Mouse (Mus musculus) CD4-positive helper T cell, adult 2 months (primary cell): Measurements from ENCODE around the gene Wdr73.

ENCODE experiments used
- DNase-seq: peaks from one replicate; pipeline ENCODE4 v3.0.0-alpha.2; 2012; ENCODE audit warnings: low read depth, missing footprints, low spot score

The Wdr73 gene

DNA sequence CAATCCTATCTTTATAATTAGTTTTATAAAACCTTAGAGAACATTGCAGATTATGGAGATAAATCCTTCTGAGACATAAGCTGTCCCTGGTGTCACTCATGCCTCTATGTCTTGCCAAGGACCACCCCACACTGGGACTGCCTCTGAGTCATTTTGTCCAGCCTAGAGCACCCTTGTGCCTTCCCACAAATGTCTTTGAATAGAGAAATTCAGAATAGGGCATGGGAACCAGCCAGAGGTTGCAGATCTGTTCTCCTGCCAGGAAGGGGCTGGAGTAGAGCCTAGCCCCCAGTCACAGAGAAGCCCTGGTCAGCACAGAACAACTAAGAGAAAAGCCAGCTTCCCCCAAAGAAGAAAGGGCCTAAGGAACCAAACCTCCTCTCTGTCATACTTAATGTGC is 45.8 kb downstream of the Wdr73 start:
- no peak for DNase-seq

DNA sequence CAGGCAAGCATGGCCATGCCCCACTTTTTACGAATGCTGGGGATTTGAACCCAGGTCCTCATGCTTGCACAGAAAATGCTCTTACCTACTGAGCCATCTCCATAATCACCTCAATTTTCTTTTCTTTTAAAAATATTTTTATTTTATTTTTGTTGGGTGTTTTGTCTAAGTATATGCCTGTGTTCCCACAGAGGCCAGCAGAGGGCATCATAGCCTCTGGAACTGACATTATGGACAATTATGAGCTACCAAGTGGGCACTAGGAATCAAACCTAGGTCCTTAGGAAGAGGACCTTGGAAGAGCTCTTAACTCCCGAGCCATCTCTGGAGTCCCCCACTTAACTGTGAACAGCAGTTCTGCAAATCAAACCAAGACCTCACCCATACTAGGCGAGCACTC is 47.9 kb downstream of the Wdr73 start:
- no peak for DNase-seq

DNA sequence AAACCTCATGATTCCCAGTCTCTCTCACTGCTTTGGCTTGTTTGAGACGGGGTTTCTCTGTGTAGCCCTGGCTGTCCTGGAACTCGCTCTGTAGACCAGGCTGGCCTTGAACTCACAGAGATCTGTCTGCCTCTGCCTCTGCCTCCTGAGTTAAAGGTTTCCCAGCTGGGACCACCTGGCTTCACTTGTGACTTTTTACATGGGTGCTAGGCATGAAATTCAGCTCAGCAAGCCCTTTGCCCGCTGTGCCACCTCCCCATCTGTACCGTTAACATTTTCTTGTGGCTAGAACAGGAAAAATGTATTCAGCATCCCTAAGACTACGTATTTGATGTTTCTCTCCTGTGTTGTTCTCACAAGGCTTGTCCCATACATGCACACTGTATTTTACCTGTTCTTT is 50.5 kb downstream of the Wdr73 start:
- no peak for DNase-seq

DNA sequence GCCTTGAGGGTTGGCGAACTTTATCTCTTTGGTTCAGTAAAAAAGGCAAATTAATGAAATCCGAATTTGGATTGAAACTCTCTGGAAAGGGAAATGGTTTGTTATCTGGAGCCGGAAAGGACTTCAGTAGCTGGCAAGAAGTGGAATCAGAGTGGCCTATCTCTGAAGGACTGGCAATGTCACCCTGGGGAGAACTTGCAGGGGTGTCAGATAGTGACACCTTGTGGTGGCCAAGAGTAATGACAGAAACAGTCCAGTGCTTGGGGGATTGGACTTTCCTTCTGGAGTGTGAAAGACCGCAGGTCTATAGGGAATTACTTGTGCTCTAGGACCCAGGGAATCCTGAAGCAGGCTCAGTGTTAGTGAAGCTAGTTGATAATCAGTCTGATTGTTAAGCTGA is 51.4 kb downstream of the Wdr73 start:
- DNase-seq, result peak; percentile 71

DNA sequence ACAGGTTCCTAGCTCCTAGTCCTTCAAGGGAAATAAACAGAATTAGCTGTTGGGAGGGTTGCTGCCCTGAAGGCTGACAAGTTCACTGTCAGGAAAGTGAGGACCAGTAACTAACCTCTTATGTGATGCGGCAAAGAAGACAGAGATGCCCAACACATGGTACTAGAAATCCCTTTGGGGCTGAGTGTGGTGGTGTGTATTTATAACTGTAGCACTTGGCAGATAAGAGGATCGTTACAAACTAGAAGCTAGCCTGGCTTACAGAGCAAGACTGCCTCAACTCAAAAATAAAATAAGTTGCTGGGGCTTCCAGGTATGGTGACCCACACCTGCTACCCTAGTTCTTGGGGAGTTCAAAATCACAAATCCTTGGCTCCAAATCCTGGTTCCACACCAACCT is 51.8 kb downstream of the Wdr73 start:
- DNase-seq, result no peak

- DNase-seq, result no peak
Observed at GRCm38 (mm10) chr7:80846709-80847108, 54.4 kb downstream of the Wdr73 start.

DNA sequence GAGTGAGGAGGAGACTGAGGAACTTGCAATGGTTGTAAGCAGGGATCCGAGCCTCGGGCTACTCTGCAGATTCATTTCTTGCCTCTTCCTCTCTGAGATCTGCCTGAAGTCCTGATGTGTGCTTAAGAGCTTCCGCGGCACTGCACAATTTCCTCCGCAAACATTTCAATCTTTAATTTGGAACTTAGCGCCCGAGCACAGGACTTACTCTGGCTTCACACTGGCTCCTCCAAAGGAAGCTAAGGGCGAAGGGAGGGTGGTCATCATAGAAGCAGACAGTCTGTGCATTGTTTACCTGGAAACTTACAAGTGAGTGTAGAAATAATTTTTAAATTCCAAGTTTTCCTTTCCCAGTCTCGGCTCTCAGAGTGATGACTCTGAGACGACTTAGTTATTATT is 54.8 kb downstream of the Wdr73 start:
- DNase-seq, result no peak

GRCm38 (mm10) chr7:80845621-80846279 is 55.3 kb downstream of the Wdr73 start:
- no peak for DNase-seq

DNA sequence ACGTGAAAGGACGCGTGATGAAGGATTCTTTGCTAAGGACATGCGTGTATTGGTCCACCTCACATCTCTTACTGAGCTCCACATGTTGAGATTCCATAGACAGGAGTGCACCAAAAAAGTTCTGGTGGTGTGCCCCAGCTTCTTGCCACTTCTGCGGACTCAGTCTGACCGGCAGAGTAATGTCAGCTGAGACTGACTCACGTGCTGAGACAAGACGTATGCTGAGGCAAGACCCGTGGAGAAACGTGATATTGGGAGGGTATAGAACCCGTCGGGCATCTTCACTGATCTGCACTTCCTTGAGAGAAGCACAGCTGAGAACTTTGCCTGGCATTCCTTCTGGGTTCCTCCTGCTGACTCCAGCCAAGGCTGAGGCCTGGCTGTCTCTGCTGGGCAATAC is 56.4 kb downstream of the Wdr73 start:
- no peak for DNase-seq

- no peak for DNase-seq
Observed at GRCm38 (mm10) chr7:80843910-80844640, 57.0 kb downstream of the Wdr73 start.

DNA sequence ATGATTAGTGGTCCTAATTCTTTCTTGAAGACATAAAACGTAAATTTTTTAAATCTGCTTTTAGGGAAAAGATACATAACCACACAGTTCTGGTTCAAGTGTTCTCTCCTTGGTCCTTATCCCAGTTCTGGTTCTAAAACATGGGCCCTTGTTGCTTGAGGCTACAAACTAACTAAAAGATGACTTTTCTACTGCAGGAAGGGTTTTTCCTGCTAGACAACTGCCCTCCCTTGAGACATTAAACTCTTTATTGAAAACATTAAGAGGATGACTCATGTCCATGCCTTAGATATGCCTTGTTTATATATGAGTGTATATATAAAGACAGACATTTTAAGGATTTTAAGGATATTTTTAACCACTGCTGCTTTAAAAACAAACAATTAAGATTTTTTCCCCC is 57.9 kb downstream of the Wdr73 start:
- DNase-seq, result no peak

DNA sequence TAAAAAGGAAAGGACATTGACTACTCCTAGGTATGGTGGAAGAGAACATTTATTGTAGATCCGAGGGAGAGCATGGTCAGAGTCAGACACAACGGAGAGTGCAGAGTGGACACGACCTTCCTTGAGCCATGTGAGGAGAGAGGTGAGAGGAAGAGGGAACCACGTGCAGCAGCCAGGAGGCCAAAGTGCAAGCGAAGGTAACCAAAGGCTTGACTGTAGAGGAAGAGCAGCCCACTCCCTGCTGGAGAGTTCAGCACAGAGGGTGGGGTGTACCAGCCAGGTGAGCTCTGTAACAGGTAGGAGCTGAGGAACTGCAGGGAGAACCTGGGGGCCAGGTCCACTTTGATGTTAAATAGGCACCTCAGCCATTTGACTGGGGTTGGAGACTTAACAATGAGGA is 58.9 kb downstream of the Wdr73 start:
- DNase-seq, result no peak

- no peak for DNase-seq
Observed at GRCm38 (mm10) chr7:80840937-80841336, 60.1 kb downstream of the Wdr73 start.
